Mouse (Mus musculus) ES-Bruce4 (cell line): ENCODE data around the gene Zfyve21.

Experiments
- CTCF ChIP-seq: IDR thresholded peaks from one replicate; pipeline ENCODE4 v1.8.1; 2011; ENCODE audit warnings: low read depth, low read length
- EP300 ChIP-seq: IDR thresholded peaks from 2 replicates; pipeline ENCODE4 v1.6.1; 2011; ENCODE audit warnings: low read depth, low read length; ENCODE audit not compliant: insufficient read depth
- POLR2A ChIP-seq: IDR thresholded peaks from one replicate; pipeline ENCODE4 v1.8.1; 2011; ENCODE audit warnings: low read length; ENCODE audit not compliant: insufficient read depth

- TF ChIP-seq POLR2A: no peak
- no peak for TF ChIP-seq CTCF
- TF ChIP-seq EP300: no peak
Observed at GRCm38 (mm10) chr12:111832643-111833042, 18.7 kb downstream of the Zfyve21 start.
